Mouse (Mus musculus): ENCODE data around the gene Gdf10.

DNA sequence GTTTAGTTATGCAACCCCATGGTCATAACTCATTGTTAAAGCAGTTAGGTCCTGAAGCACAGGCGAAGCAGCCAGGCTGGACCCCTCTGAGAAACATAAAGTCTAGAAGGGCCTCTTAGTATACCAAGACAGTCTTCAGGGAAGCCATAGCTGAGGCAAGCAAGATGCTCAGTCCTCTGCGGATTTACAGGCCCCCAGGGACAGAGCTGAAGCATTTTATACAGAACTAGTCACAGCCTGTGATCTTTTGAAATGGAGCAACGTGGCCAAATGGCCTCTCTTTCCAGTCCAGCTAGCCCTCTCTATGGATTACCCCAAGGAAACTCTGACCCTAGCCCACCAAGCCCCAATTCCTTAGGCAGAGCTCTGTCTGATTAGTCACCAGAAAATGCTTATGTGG is 41.9 kb upstream of the Gdf10 start:
- TF ChIP-seq MXI1 (IDR thresholded peaks at IDR 0.05; ENCODE audit: low read depth, low read length), result no peak
- TF ChIP-seq CTCF (IDR thresholded peaks at IDR 0.05 in 2 of 3, conservative IDR thresholded peaks at IDR 0.05 in 1 of 3; ENCODE audit: control insufficient read depth in 1 of 3, insufficient read depth in 1 of 3, low read depth in 2 of 3, low read length in 3 of 3, poor library complexity in 1 of 3, severe bottlenecking in 1 of 3), result no peak
- no peak for TF ChIP-seq POLR2A (IDR thresholded peaks at IDR 0.05; ENCODE audit: control insufficient read depth in 1 of 2, insufficient read depth in 1 of 2, low read depth in 1 of 2, low read length in 2 of 2, poor library complexity in 1 of 2)
- no peak for TF ChIP-seq CHD1 (IDR thresholded peaks at IDR 0.05; ENCODE audit: low read depth, low read length)

Measured in MEL (cell line).